Mouse (Mus musculus): Measurements from ENCODE around the gene Prm2. TPM values are rescaled to one million over a fixed set of nuclear protein-coding genes. Genes with fewer than 3 reads are reported as not detected.
A peak's percentile ranks its signal among the peaks of the same experiment; 100 is the strongest.

Gene Prm2
- not detected in 2 replicates for polyA plus RNA-seq (2016; fragmentation: Nextera tagmentation; extraction: Ambion mirVana)

- H3K36me3 ChIP-seq = no peaks in the 10 kb centered on the region
- peaks cover 26% of the 10 kb centered on the region for H3K27me3 ChIP-seq
- H3K4me3 ChIP-seq = no peak within 1 kb of the TSS
- H3K4me1 ChIP-seq = no peaks in the 10 kb centered on the region
- H3K4me2 ChIP-seq (replicated peaks) = no peak within 1 kb of the TSS
- H3K9me3 ChIP-seq = no peaks in the 10 kb centered on the region
- H3K9ac ChIP-seq = no peak within 1 kb of the TSS
- 75% methylated on average over 6 of the region's 6 CpGs for WGBS
- H3K27ac ChIP-seq = no peak within 1 kb of the TSS
- no peak for ATAC-seq (ENCODE audit: insufficient number of reproducible peaks, insufficient read depth, low FRiP score, low TSS enrichment)
These were observed at the start of gene Prm2 for GRCm38 (mm10) chr16:10796034-10796433. Gene Prm2 (minus strand): TSS chr16:10796134.

GRCm38 (mm10) chr16:10844319-10844670 is 48.4 kb upstream of the Prm2 start:
- no peak for ATAC-seq (ENCODE audit: insufficient number of reproducible peaks, insufficient read depth, low FRiP score, low TSS enrichment)
- no peak overlapping the region; the same call in 1 of the 2 replicates for H3K27ac ChIP-seq
- no peak overlapping the region for H3K9ac ChIP-seq
- peaks cover 6% of the 10 kb centered on the region; the same call in 1 of the 2 replicates for H3K36me3 ChIP-seq
- H3K27me3 ChIP-seq = no peaks in the 10 kb centered on the region
- H3K9me3 ChIP-seq = no peaks in the 10 kb centered on the region
- H3K4me1 ChIP-seq = peaks cover 25% of the 10 kb centered on the region
- peak overlapping the region; percentile 43; the same call in 1 of the 2 replicates for H3K4me2 ChIP-seq (replicated peaks)
- 60% methylated on average over 6 of the region's 6 CpGs for WGBS
- no peak overlapping the region for H3K4me3 ChIP-seq

DNA sequence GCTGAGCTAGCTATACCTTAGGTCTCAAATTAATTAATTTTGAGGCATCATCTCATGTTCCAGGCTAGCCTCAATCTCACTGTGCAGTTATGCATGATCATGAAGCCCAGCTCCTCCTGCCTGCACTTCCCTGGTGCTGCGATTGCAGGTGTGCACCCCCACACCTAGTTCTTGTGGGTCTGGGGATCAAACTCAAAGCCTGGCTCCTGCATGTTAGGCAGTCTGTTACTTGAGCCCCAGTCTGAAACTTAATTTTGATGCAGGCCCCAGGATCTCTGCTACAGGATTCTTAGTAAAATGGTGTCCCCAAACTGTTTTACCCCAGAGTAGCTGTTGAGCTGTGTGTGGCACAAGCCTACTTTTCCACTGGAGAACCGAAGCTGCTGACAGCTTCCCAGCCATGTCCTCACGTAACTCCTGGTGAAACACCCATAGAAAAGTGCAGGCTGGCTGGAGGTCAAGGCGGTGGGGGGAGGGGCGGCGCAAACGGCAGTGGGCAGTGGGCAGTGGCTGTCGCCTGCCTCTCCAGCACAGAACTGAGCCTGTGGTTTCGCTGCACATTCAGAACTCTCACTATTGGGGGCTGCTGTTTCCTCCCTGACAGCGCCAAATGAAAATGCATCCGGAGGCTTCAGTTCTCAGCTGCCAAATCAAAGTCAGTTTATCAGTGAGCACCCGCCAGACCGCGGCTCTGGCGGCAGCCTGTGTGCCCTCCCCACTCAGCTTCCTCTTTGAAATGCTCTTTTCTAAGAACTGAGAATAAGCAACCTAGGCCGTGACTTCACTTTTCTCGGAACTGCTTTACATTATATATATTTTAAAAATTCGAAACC is 47.8 kb upstream of the Prm2 start:
- Histone ChIP-seq H3K9ac (no peak overlapping the region), H3K27me3 (no peaks in the 10 kb centered on the region), H3K4me1 (peaks cover 26% of the 10 kb centered on the region; the same call in 1 of the 2 replicates), H3K4me3 (0 out of 2 replicates have a peak overlapping the region, but pooled peaks have one; percentile 8), H3K27ac (peak overlapping the region; percentile 62; the same call in 1 of the 2 replicates), H3K4me2 (replicated peaks) (peak overlapping the region; percentile 43), H3K9me3 (no peaks in the 10 kb centered on the region), H3K36me3 (peaks cover 6% of the 10 kb centered on the region; the same call in 1 of the 2 replicates)
- 17% methylated on average over 18 of the region's 18 CpGs for WGBS
- no peak for ATAC-seq (ENCODE audit: insufficient number of reproducible peaks, insufficient read depth, low FRiP score, low TSS enrichment)

GRCm38 (mm10) chr16:10842282-10842855 is 46.4 kb upstream of the Prm2 start:
- Histone ChIP-seq H3K4me1 (peaks cover 40% of the 10 kb centered on the region), H3K36me3 (peaks cover 6% of the 10 kb centered on the region; the same call in 1 of the 2 replicates), H3K4me3 (no peak overlapping the region), H3K27me3 (no peaks in the 10 kb centered on the region), H3K9ac (no peak overlapping the region), H3K9me3 (no peaks in the 10 kb centered on the region), H3K4me2 (replicated peaks) (no peak overlapping the region), H3K27ac (no peak overlapping the region)
- ATAC-seq (ENCODE audit: insufficient number of reproducible peaks, insufficient read depth, low FRiP score, low TSS enrichment) = no peak
- 72% methylated on average over 4 of the region's 4 CpGs for whole genome bisulfite sequencing

- Histone ChIP-seq H3K4me1 (peaks cover 48% of the 10 kb centered on the region), H3K27ac (no peak overlapping the region), H3K9ac (no peak overlapping the region), H3K9me3 (no peaks in the 10 kb centered on the region), H3K4me2 (replicated peaks) (no peak overlapping the region), H3K4me3 (no peak overlapping the region), H3K27me3 (no peaks in the 10 kb centered on the region), H3K36me3 (peaks cover 6% of the 10 kb centered on the region; the same call in 1 of the 2 replicates)
- WGBS = 81% methylated on average over 13 of the region's 14 CpGs
- no peak for ATAC-seq (ENCODE audit: insufficient number of reproducible peaks, insufficient read depth, low FRiP score, low TSS enrichment)
These were observed 44.1 kb upstream of the Prm2 start for GRCm38 (mm10) chr16:10840018-10840417.

DNA sequence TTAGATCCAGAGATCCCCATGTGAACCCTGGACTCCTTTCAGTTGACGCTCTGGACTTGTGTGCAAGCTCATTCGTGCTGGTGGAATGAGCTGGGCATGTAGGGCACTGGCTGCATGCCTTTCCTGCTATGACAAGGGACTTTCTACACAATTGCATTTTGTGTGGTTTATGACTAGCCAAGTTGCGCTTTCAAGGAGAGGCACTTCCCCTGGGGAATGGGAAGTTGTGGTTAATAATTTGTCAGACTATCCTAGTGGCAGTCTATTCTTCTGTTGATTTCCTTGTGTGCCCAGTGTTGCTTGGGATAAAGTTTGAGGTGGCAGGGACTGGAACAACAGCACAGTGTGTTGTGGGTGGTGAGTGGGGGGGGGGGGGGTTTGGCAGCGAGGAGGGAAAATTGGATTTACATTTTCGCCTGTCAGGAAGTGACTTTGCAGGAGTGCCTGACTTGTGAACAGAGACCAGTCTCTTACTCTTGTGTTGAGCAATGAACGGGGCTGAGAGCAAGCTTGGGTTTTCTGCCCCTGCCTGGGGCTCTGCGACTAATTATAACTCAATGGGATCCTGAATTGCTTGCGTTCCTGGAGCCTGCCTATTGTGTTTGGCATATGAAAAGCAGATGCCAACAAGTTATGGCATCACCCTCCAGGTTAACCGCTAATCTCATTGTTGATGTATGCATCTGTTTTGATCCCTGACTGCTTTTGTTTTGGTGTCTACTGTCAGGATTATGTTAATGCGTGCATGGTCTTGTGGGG is 42.7 kb upstream of the Prm2 start:
- ATAC-seq (ENCODE audit: insufficient number of reproducible peaks, insufficient read depth, low FRiP score, low TSS enrichment) = no peak
- Histone ChIP-seq H3K4me1 (peaks cover 49% of the 10 kb centered on the region), H3K36me3 (peaks cover 6% of the 10 kb centered on the region; the same call in 1 of the 2 replicates), H3K9me3 (no peaks in the 10 kb centered on the region), H3K27me3 (no peaks in the 10 kb centered on the region), H3K4me2 (replicated peaks) (no peak overlapping the region; the same call in 1 of the 2 replicates), H3K27ac (peak overlapping the region; percentile 37; the same call in 1 of the 2 replicates), H3K4me3 (no peak overlapping the region), H3K9ac (no peak overlapping the region; the same call in 1 of the 2 replicates)
- 29% methylated on average over 10 of the region's 10 CpGs for WGBS

- 61% methylated on average over 1 of the region's 1 CpGs for WGBS
- Histone ChIP-seq H3K4me1 (peaks cover 44% of the 10 kb centered on the region), H3K27me3 (no peaks in the 10 kb centered on the region), H3K27ac (peak overlapping the region; percentile 37; the same call in 1 of the 2 replicates), H3K9me3 (no peaks in the 10 kb centered on the region), H3K4me3 (no peak overlapping the region), H3K4me2 (replicated peaks) (no peak overlapping the region; the same call in 1 of the 2 replicates), H3K36me3 (peaks cover 6% of the 10 kb centered on the region; the same call in 1 of the 2 replicates), H3K9ac (no peak overlapping the region; the same call in 1 of the 2 replicates)
- no peak for ATAC-seq (ENCODE audit: insufficient number of reproducible peaks, insufficient read depth, low FRiP score, low TSS enrichment)
These were observed 42.0 kb upstream of the Prm2 start for GRCm38 (mm10) chr16:10837903-10838302.

DNA sequence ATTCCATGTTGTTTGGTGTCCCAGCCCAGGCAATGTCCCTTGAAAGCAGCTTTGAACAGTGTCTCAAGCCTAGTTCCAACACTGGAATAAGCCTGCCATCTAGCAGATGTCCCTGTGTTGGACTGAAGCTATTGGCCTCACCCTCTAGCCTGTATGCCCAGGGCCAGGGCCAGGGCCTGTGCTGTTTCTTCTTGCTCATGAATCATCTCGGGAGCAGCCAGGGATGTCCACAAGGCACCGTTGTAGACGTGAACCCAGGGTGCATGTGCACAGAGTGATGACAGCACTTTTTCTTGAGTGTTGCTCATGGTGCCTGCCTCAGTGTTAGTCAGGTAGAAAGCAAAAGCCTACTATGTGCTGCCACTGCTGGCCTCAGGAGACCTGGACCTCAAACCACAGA is 41.3 kb upstream of the Prm2 start:
- no peak overlapping the region for H3K9ac ChIP-seq
- no peak overlapping the region for H3K4me3 ChIP-seq
- no peaks in the 10 kb centered on the region for H3K27me3 ChIP-seq
- H3K36me3 ChIP-seq = peaks cover 6% of the 10 kb centered on the region; the same call in 1 of the 2 replicates
- WGBS = 86% methylated on average over 3 of the region's 3 CpGs
- peaks cover 44% of the 10 kb centered on the region for H3K4me1 ChIP-seq
- H3K4me2 ChIP-seq (replicated peaks) = no peak overlapping the region
- H3K27ac ChIP-seq = no peak overlapping the region
- no peak for ATAC-seq (ENCODE audit: insufficient number of reproducible peaks, insufficient read depth, low FRiP score, low TSS enrichment)
- no peaks in the 10 kb centered on the region for H3K9me3 ChIP-seq

GRCm38 (mm10) chr16:10836388-10836787 is 40.5 kb upstream of the Prm2 start:
- WGBS = 93% methylated on average over 3 of the region's 3 CpGs
- Histone ChIP-seq H3K4me1 (peaks cover 44% of the 10 kb centered on the region), H3K4me2 (replicated peaks) (no peak overlapping the region)

DNA sequence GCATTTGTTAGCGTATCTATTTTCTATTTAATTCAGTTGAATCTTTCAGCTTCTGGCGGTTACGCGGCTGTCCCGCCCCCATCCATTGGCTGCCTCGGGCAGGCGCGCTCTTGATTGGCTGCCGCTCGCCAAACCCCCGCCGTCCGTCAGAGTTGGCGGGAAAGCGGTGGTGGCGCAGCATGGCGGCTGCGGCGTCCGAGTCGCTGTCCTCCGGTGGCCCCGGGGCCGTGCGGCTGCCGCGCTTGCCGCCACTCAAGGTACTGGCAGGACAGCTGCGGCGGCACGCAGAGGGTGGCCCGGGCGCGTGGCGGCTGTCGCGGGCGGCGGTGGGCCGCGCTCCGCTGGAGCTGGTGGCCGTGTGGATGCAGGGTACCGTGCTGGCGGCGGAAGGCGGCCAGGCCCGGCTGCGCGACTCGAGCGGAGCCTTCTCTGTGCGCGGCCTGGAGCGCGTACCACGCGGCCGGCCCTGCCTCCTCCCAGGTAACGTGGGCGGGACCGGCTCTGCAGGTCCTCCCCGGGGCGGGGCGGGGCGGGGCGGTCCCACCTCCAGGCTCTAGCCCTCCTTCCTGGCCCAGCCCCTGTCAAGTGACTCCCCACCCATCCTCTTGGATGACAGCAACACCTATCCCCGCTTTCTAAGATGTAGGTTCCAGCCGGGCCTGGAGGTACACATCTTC is 39.1 kb upstream of the Prm2 start, which contains the start of gene Rmi2:
Gene Rmi2 (plus strand): TSS at position 149 of the 677 bp plus-strand sequence.
- peak; percentile 88 for ATAC-seq (ENCODE audit: insufficient number of reproducible peaks, insufficient read depth, low FRiP score, low TSS enrichment)
- no peaks in the 10 kb centered on the region for H3K9me3 ChIP-seq
- peak within 1 kb of the TSS; percentile 85 for H3K27ac ChIP-seq
- WGBS = under 1% methylated on average over 61 of the region's 69 CpGs
- H3K4me1 ChIP-seq = peaks cover 44% of the 10 kb centered on the region
- H3K9ac ChIP-seq = peak within 1 kb of the TSS; percentile 83
- no peaks in the 10 kb centered on the region for H3K27me3 ChIP-seq
- peak within 1 kb of the TSS; percentile 81 for H3K4me2 ChIP-seq (replicated peaks)
- peak within 1 kb of the TSS; percentile 80 for H3K4me3 ChIP-seq
- H3K36me3 ChIP-seq = 0 out of 2 replicates have a peak, but pooled peaks cover 6% of the 10 kb centered on the region

More at GRCm38 (mm10) chr16:10836388-10836787, 40.5 kb upstream of the Prm2 start:
- Histone ChIP-seq H3K4me3 (no peak overlapping the region), H3K9me3 (no peaks in the 10 kb centered on the region), H3K27ac (no peak overlapping the region), H3K36me3 (peaks cover 6% of the 10 kb centered on the region; the same call in 1 of the 2 replicates), H3K27me3 (no peaks in the 10 kb centered on the region), H3K9ac (no peak overlapping the region)
- ATAC-seq (ENCODE audit: insufficient number of reproducible peaks, insufficient read depth, low FRiP score, low TSS enrichment) = no peak

Data from embryonic facial prominence, embryonic 12.5 days (tissue).